Mouse (Mus musculus): ENCODE measurements around the gene Pigx. TPM values are rescaled to one million over a fixed set of nuclear protein-coding genes. Genes with fewer than 3 reads are reported as not detected.
"Not testable (repeated sequence)": the region's sequence is repeated elsewhere in the genome, so short reads cannot be mapped to it uniquely, and the experiment has no call there.

Pigx gene
- polyA plus RNA-seq, 1 experiment from 2014 or later = 175 TPM

DNA sequence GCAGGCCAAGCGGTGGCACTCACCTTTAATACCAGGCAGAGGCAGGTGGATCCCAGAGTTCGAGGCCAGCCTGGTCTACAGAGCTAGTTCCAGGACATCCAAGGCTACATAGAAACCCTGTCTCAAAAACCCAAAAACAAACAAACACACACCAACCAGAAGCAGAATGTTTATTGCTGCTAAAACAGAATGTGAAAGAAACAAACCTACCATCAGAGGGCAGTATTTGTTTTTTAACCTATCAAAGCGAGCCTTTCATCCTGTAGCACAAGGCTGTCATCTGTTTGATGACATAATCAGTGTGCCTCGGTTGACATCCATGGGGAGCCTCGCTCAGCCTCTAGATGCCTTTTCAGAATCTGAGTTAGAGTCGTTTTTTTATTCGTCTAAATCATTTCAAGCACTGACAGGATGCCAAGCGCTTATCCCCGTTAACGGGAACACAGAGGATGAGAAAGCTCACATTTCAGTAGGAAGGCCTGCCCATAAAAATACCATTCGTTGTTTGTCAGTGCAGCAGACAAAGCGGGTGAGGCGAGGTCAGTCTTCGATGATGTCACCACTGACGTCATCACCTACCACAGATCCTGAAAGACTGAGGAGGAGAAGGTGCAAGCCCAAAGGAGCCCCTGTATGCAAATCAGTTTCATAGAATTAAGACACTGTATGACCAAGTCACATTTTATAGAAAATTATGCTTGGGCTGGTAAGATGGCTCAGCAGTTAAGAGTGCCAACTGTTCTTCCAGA lies 11.6 kb upstream of the Pigx start:
- DNase-seq (ENCODE audit: low spot score) = peak; percentile 63

DNA sequence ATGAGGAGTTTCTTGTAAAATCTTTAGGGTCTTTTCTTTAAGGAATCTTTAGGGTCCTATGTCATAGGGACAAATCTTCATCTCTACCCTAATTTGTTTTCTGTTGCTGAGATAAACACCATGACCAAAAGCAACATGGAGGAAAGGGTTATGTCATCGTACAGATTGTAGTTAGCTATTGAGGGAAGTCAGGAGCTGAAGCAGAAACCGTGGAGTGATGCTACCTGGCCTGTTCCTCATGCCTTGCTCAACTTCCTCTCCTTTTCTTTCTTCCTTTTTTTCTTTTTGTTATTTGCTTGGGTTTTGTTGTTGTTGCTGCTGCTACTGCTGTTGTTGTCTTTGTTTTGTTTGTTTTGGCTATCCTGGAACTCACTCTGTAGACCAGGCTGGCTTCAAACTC lies 9.0 kb upstream of the Pigx start:
- no peak for DNase-seq (ENCODE audit: low spot score)

GRCm38 (mm10) chr16:32108170-32108569 lies 8.6 kb upstream of the Pigx start:
- DNase-seq (ENCODE audit: low spot score) = peak; percentile 74

GRCm38 (mm10) chr16:32107342-32108045 lies 8.0 kb upstream of the Pigx start:
- peak; percentile 83 for DNase-seq (ENCODE audit: low spot score)

DNA sequence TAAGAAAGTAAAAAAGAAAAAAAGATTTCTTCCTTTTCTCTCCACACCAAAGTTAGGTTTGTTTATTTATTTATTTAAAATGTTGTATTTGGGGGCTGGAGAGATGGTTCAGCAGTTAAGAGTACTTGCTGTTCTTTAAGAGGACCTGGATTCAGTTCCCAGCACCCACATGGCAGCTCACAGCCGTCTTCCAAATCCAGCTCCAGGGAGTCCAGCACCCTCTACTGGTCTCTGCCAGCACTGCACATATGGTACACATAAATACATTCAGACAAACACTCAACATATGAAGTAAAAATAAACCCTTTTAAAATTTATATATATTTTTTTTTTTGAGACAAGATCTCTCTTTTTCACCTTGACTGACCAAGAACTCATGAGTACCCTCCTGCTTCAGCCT lies 6.2 kb upstream of the Pigx start:
- DNase-seq (ENCODE audit: low spot score) = no peak

- no peak for DNase-seq (ENCODE audit: low spot score)
Observed at GRCm38 (mm10) chr16:32102295-32102694, 2.8 kb upstream of the Pigx start.

DNA sequence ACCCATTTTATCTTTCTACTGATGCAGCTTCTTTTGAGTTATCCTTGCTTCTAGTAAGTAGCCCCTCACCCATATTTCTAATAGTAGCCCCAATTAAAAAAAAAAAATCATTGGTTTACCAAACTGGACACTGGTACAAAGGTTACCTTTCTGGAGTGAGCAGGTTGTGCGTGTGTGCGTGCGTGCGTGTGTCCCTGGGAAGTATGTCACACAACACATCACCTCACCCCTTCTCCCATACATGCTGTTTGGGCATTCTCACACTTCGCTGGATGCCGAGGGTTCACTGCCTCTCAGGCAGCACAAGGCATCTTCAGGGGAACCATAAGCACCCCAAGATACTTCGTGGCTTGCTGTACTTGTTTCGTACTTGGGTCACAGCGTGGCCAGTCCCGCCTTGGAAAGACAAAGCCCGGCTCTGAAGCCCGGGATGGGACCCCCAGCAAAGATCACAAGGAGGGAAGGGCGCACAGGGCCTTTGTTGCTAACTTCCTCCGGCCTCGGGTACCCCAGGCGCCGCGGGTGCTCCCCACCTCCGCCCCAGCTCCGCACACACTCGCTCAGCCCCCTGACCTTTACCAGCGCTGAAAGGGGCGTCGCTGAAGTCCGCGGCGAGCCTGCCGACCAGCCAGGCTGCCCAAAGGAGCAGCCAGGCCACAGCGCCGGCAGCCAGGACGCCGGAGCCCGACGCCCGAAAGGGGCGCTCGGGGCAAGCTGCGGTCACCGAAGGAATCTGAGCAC lies 473 bp downstream of the Pigx start:
- peak; percentile 47 for DNase-seq (ENCODE audit: low spot score)

GRCm38 (mm10) chr16:32097757-32098156 lies 1.8 kb downstream of the Pigx start:
- not testable (repeated sequence) for DNase-seq (ENCODE audit: low spot score)

DNA sequence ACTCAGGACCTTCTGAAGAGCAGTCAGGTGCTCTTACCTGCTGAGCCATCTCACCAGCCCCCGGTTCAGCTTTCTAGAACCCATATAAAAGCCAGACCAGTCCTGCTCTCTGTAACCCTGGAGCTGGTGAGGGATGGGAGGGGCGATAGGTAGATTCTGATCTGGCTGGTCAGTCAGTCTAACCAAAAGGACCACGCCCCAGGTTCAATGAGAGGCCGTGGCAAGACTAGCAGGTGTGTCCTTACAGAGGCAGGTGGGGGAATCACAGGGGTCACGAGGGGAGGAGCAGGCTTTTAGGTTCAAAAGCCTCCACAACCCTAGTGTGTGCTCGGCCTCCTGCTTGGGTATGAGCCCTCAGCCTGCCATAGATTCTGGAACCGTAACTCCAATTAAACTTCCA lies 8.1 kb downstream of the Pigx start:
- DNase-seq (ENCODE audit: low spot score) = no peak

- peak; percentile 43 for DNase-seq (ENCODE audit: low spot score)
Observed at GRCm38 (mm10) chr16:32087629-32088443, 11.7 kb downstream of the Pigx start.

GRCm38 (mm10) chr16:32078991-32079511 lies 20.5 kb downstream of the Pigx start, which contains the start of gene Pak2:
Pak2 (minus strand) TSS chr16:32079342.
- peak; percentile 88 for DNase-seq (ENCODE audit: low spot score)

- DNase-seq (ENCODE audit: low spot score) = peak; percentile 40
Observed at GRCm38 (mm10) chr16:32078408-32078990, 21.0 kb downstream of the Pigx start.

DNA sequence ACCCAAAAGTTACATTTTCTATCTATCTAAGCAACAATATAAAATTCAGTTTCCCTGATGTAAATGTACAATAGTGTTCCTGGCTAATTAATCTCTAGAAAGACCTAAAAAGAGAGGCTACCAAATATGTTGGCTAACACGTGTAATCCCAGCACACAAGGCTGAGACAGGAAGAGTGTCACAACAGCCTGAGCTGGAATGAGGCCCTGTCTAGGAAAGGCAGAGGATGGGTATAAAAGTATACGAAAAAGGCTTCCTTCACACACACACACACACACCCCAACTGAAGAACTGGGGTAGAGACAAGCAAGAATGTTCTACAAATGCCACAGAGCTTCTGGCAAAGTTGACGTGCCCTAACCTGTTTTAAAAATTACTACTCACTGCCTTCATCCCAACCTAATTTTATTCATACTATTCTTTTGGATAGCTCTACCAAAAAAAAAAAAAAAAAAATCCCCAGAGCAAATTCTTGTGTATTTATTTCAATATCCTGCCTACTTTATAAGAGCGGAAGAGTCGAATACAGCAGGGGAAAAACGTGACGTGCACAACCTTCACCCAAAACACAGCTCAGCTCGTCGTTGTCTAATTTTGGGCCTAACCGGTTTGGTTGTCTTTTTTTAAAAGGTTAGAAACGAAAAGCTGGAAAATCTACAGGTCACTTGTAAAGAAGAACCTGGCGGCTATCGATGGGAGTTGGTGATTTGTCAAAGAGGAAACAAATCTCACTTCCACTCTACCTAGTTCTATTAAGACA lies 21.7 kb downstream of the Pigx start:
- peak; percentile 31 for DNase-seq (ENCODE audit: low spot score)

- DNase-seq (ENCODE audit: low spot score) = no peak
Observed at GRCm38 (mm10) chr16:32076406-32076805, 23.1 kb downstream of the Pigx start.

- no peak for DNase-seq (ENCODE audit: low spot score)
Observed at GRCm38 (mm10) chr16:32075762-32076161, 23.8 kb downstream of the Pigx start.

- not testable (repeated sequence) for DNase-seq (ENCODE audit: low spot score)
Observed at GRCm38 (mm10) chr16:32070070-32070469, 29.5 kb downstream of the Pigx start.

DNA sequence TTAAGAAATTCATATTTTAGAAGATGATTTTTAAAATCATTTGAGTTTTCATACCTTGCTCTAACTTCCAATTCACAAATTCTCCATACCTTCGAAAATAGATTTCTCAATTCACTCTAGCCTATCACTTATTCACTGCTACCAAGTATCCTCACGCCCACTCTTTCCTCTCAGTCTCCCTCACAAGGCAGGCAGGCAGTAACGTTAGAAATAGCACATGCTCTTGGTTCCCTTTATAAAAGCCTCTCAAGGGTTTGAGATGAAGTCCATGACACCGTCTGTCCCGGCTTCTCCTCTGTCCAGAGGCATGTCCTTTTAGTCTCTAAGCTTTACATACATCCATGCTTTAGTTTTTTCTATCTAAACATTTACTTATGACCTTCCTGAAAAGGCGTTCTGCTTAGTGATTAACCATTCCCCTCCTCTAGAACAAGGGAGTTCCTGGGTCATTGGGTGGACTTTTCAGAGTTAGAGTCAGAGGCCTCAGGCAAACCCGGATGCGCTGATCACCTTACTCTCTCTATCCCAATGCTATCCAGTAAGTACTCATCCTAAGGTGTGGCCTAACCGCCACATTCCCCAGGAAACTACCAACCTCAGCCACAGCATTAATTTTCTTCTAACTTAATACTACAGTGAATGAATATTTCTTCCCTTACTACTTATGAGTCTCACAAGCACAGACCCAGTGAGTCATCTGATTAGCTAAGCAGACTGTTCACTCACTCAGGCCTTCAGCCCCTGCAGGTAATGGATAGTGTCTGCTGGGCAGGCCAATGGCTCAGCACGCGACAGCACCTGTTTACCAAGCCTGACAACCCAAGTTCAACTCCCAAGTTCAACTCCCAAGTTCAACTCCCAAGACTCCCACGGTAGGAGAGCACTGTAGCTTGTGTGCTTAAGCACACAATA lies 30.9 kb downstream of the Pigx start:
- no peak for DNase-seq (ENCODE audit: low spot score)

DNA sequence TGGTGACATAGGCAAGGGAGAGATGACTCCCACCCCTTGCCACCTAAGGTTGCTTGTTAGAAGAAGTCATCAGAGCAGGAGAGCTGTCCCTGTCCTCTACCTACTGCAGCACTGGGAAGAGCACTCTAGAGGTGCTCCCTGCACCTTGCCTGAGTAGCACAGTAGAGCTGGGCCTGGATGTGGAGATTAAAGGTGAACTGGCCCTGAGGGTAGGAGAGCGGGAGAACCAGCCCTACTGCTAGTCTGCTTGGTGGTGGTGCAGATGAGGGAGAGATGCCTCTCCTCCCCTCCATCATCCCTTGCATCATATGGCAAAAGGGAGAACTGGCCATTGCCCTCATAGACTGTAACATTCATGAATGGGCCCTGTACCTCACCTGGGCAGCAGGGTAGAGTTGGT lies 32.6 kb downstream of the Pigx start:
- DNase-seq (ENCODE audit: low spot score) = no peak

DNA sequence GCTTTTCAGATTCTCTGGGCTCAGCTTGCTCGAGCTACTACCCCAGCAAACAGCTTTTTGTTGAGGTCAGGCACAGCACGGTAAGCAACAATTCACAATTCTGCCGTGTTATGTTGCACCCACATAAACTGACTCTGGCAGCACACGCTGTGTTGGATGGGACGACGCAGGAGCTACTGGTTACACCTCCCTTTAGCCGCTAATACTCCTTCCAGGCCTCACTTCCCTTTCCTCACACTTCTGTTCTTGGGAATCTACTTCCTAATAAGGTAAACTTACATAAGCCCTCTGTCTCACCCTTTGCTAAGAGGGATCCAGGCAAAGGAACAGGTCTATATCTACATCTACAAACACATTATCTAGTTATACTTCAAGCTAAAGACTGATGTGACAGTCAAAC lies 35.6 kb downstream of the Pigx start:
- DNase-seq (ENCODE audit: low spot score) = no peak

Measured in thymus, postnatal 0 days (tissue).